Mouse (Mus musculus) lung, adult 2 months (tissue): ENCODE data around the gene Sgcd. TPM values are rescaled to one million over a fixed set of nuclear protein-coding genes. Genes with fewer than 3 reads are reported as not detected.

Experiments used
- DNase-seq: peaks from one replicate; pipeline ENCODE4 v3.0.0; 2022
- H3K4me1 ChIP-seq: fragments of 200-500 bp; 2 replicates; pipeline ENCODE4 v1.6.1; 2011; ENCODE audit warnings: low read length; ENCODE audit not compliant: control insufficient read depth, insufficient read depth
- H3K4me3 ChIP-seq: fragments of 200-500 bp; replicated peaks from 2 replicates; pipeline ENCODE3; 2011; ENCODE audit warnings: low read depth, mild to moderate bottlenecking, control low read depth, low read length; ENCODE audit errors: extremely low read depth
- CTCF ChIP-seq: fragments of 200-500 bp; IDR thresholded peaks from 2 replicates; pipeline ENCODE4 v1.5.1; 2011; ENCODE audit warnings: mild to moderate bottlenecking, low read length, control low read depth; ENCODE audit not compliant: insufficient read depth
- POLR2A ChIP-seq: fragments of 200-500 bp; IDR thresholded peaks from 2 replicates; pipeline ENCODE4 v1.6.1; 2011; ENCODE audit warnings: low read depth, mild to moderate bottlenecking, control low read depth, low read length, borderline replicate concordance; ENCODE audit errors: extremely low read depth
- WGBS: fragments of 180-500 bp; shearing (Covaris S2); methylation state at CpG from one replicate; pipeline ENCODE4 v1.1.7; 2018; 5-methylcytosine and 5-hydroxymethylcytosine counted together
- polyA plus RNA-seq: library from polyadenylated mRNA; depleted of rRNA; stranded (reverse); fragments of >200 nt; gene quantifications from 2 replicates; pipeline ENCODE4 v1.2.3, GENCODE M21; 2012

The Sgcd gene
- polyA plus RNA-seq, 1 experiment: 1.0 TPM

DNA sequence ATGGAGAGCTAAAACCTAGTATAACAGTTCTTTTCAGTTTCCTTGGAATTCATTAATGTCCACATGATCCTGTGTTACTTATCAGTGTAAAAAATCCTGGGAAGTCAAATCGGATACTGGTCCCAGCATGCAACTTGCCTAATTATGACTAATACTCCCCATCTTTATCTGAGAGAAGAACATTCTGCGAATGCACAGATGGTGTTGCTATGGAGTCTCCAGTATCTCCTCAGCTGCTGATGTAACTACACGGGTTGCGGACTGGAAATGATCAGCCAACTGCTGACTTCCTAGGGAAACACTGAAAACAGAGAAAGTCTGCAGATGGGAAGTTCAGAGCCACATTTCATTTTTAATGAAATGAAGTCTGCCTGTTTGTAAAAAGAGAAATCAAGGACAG, 821.4 kb downstream of the Sgcd start:
- no peaks in the 10 kb centered on the region for H3K4me1 ChIP-seq
- H3K4me3 ChIP-seq: no peak overlapping the region
- TF ChIP-seq POLR2A: no peak
- no peak for TF ChIP-seq CTCF
- no peak for DNase-seq
- WGBS: 79% methylated on average over 4 of the region's 4 CpGs

DNA sequence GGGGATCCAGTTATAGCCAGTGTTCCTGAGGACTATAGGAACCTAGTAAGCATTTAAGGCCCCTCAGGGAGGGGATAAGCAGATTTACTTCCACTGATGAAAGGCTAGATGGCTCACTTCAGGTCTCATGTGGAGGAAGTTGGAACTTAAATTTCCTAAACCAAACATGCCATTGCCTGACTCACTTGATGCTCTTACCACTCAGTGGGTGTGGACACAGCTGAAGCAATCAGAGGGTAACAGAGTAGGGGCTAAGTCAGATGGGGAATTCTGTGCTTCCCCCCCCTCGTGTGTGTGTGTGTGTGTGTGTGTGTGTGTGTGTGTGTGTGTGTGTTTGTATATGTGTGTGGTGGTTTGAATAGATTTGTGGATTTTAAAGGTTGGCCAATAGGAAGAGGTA, 830.7 kb downstream of the Sgcd start:
- no peak for TF ChIP-seq CTCF
- no peak for TF ChIP-seq POLR2A
- WGBS: 58% methylated on average over 1 of the region's 1 CpGs
- peaks cover 4% of the 10 kb centered on the region; the same call in 1 of the 2 replicates for H3K4me1 ChIP-seq
- no peak overlapping the region for H3K4me3 ChIP-seq
- no peak for DNase-seq

GRCm38 (mm10) chr11:47156730-47157693, 831.8 kb downstream of the Sgcd start:
- DNase-seq: no peak
- no peak overlapping the region for H3K4me3 ChIP-seq
- 42% methylated on average over 1 of the region's 1 CpGs for WGBS
- peaks cover 4% of the 10 kb centered on the region; the same call in 1 of the 2 replicates for H3K4me1 ChIP-seq
- TF ChIP-seq CTCF (no peak), POLR2A (no peak)

GRCm38 (mm10) chr11:47154837-47155430, 833.8 kb downstream of the Sgcd start:
- Histone ChIP-seq H3K4me1 (peaks cover 4% of the 10 kb centered on the region; the same call in 1 of the 2 replicates), H3K4me3 (no peak overlapping the region)
- DNase-seq: no peak
- TF ChIP-seq POLR2A: no peak
- no peak for TF ChIP-seq CTCF
- 44% methylated on average over 5 of the region's 5 CpGs for WGBS

DNA sequence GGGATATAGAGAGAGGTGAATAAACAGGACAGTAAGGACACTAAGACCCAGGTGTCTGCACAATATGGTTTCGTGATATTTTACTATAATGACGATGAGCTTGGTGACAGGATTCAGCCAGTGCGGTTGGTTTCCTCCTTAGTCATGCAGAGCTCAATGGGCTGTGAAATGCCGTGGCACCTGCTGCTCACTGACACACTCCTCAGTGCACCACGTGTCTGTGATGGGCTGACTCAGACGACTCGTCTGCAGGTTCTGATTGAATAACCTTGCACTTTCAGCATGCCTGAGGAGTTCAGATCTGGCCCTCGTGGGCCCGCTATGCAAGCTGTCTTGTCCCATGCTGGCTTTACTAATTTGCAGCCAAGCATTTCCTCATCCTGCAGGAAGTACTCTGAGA, 839.2 kb downstream of the Sgcd start:
- TF ChIP-seq CTCF (no peak), POLR2A (no peak)
- DNase-seq: no peak
- WGBS: 70% methylated on average over 9 of the region's 9 CpGs
- H3K4me1 ChIP-seq: no peaks in the 10 kb centered on the region
- H3K4me3 ChIP-seq: no peak overlapping the region

DNA sequence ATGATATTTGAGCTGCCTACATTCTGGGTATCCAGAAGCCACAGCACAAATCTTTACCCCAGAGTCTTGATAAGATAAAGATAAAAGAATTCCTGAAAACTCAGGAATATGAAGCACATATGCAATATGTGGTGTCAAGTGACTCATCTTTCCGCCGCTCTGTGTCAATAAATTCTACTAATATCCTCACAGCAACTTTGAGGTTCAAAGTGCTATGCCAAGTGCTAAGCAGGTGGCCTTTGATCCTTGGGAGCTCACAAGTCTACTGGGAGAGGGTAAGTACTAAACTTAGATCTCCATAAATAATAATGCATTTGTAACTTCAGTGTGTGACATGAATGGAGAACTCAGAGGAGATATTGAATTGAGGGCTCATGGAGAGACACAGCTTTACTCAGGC, 848.9 kb downstream of the Sgcd start:
- H3K4me3 ChIP-seq: no peak overlapping the region
- no peak for DNase-seq
- no peak for TF ChIP-seq CTCF
- no peaks in the 10 kb centered on the region; the same call in 1 of the 2 replicates for H3K4me1 ChIP-seq
- WGBS: 87% methylated on average over 2 of the region's 2 CpGs

DNA sequence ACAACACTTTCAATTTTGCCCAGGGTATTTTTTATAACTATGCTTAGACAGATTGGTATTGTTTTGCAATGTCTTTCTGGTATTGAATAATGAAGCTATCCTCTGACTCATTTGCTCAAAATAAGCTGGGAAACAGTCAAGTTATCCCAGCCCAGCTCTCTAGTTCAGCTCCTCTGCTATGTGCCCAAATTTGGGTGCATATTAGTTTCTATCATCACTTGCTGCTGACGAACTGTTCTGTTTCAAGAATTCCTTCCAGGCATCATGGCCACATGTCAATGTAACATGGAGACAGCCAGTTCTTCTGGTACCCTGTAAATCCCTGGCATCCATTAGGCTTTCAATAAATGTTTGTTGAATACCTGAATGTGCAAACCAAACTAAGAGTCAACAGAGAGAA, 849.5 kb downstream of the Sgcd start:
- no peak overlapping the region for H3K4me3 ChIP-seq
- H3K4me1 ChIP-seq: no peaks in the 10 kb centered on the region; the same call in 1 of the 2 replicates
- WGBS: 67% methylated on average over 1 of the region's 1 CpGs
- DNase-seq: no peak
- no peak for TF ChIP-seq POLR2A
- TF ChIP-seq CTCF: no peak

DNA sequence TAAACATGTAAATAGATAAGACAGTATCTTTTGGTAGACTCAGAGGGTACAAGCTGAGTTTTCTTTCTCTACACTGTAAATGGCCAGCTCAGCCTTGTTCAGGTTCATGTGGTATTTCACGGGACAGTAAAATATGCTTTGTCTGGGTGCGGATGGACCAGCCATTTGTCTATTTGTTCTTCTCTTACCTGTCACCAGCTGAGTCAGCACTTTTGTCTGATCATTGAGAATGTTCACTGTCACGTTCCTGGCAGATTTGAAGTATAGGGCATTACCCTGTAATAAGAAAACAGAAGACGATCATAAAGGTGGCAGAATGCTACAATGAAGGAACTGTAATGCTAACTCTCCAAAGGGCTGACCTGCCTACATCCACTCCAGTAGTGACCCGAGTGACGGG, 856.4 kb downstream of the Sgcd start:
- WGBS: 92% methylated on average over 6 of the region's 6 CpGs
- Histone ChIP-seq H3K4me1 (no peaks in the 10 kb centered on the region), H3K4me3 (no peak overlapping the region)
- no peak for TF ChIP-seq CTCF
- no peak for TF ChIP-seq POLR2A
- DNase-seq: no peak

DNA sequence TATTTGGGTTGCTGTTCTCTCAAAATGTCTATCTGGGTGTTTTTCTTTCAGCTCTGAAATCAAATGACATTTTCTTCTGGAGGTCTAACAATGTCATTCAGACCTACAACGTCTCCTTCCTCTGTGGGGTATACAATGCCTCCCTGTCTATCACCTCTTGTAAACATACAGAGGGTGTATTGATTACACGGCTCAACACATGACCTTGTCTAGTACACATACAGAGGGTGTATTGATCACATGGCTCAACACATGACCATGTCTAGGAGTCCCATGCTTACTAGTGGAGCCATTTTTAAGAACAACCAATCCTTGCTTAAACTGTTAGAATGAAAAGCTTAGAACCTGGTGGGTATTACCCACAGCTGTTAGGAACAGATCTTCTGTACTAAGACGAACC, 858.3 kb downstream of the Sgcd start:
- no peak for DNase-seq
- Histone ChIP-seq H3K4me1 (no peaks in the 10 kb centered on the region), H3K4me3 (no peak overlapping the region)
- WGBS: 64% methylated on average over 3 of the region's 3 CpGs
- TF ChIP-seq POLR2A (no peak), CTCF (no peak)

DNA sequence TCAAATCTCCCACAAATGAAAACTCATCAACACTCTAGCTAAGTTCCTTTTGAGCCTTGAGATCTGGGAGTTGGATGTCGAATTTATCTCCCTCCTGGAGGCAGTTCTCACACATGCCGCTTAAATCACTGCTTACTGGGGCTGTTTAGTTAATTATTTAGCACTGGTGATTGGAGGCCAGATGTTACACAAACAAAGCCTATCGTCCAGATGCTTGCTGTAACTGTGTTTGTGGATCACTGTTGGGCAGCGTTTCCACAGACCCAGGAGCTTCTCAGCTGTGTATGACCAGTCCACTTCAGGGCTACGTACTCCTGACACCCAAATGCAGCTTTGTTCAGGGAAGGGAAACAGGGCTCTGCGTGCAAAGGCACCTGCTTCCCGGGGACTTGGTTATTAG, 858.8 kb downstream of the Sgcd start:
- H3K4me1 ChIP-seq: no peaks in the 10 kb centered on the region
- no peak for TF ChIP-seq POLR2A
- no peak for TF ChIP-seq CTCF
- H3K4me3 ChIP-seq: no peak overlapping the region
- DNase-seq: no peak
- 44% methylated on average over 7 of the region's 7 CpGs for WGBS
